Mouse (Mus musculus): ENCODE measurements around the gene Bcl2l11.

Bcl2l11 gene

DNA sequence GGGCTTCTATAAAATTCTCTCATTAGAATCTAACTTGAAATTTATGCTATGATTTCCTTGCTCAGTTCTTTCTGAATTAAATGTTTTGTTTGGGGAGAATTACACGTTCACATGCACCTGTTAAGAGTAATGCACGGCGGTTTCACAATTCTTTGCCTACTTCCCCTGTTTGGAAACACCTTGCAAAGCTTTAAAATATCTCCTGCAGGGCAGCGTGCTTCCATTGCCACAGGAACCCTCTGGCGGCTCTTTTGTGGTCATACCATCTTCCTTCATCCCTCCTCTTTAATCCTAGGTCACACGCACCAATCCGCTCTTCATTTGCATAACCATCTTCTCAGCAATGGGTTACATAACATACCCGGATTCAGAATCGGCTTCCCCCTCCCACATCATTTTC, 14.3 kb upstream of the Bcl2l11 start:
- no peak for DNase-seq (ENCODE audit: low spot score)

DNA sequence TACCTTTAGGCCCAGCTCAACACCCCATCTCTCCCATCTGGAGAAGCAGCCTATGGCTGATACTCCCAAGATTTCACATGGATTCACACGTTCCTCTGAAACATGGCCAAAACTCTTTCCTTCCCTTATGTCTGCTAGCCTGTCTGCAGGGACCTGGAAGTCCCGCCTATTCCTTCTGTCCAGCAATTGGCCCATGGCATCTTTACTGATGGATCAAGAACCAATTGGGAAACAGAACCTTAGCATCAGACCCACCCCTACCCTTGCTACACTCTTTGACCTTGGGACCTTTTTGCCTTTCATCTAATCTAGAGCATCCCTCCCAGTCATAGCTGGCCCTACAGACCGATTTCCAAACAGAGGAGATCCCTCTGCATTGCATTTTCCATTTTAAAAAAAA, 11.2 kb upstream of the Bcl2l11 start:
- DNase-seq (ENCODE audit: low spot score), result no peak

GRCm38 (mm10) chr2:128115579-128115978, 10.3 kb upstream of the Bcl2l11 start:
- DNase-seq (ENCODE audit: low spot score), result no peak

DNA sequence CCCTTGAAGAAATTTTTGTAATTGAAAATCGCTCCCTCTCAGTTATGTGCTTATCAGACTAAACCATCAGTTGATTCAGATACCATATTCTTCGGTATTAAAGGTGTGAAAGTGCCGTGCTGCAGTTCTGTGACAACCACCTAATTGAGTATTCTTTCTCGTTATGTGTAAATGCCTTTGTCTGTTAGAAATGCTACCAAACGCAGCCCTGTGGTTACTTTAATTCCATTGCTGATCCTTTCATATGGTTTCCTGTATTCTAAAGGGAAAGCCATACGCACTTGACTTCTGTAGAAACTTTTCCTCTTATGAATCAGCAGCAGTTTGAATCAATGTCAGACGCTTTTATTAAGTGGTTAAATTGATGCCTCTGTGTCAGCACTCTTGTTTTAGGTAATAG, 8.2 kb upstream of the Bcl2l11 start:
- no peak for DNase-seq (ENCODE audit: low spot score)

GRCm38 (mm10) chr2:128118971-128119370, 6.9 kb upstream of the Bcl2l11 start:
- DNase-seq (ENCODE audit: low spot score), result no peak

- peak; percentile 58 for DNase-seq (ENCODE audit: low spot score)
Observed at GRCm38 (mm10) chr2:128122491-128122890, 3.3 kb upstream of the Bcl2l11 start.

GRCm38 (mm10) chr2:128122891-128123771, 2.7 kb upstream of the Bcl2l11 start:
- peak; percentile 37 for DNase-seq (ENCODE audit: low spot score)

- DNase-seq (ENCODE audit: low spot score), result no peak
Observed at GRCm38 (mm10) chr2:128123921-128124683, 1.7 kb upstream of the Bcl2l11 start.

DNA sequence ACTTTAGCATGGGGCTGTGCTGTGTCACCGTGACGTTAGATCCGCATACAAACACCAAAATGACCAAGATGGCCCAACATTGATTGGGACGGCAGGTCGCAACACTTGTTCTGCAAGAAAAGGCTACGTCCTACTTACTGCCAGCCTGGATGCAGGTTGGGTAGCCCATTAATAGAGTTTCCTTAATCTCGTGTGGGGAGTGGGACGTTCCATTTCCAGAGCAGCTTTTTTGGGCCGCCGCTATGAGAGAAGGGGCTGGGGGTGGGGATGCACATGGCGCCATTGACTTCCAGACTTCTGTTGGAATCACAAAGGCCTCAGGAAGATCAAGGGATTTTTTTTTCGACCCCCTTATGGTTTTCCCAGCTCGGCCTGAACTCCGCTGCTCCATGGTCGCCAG, 1.1 kb upstream of the Bcl2l11 start:
- DNase-seq (ENCODE audit: low spot score), result no peak

- peak; percentile 35 for DNase-seq (ENCODE audit: low spot score)
Observed at GRCm38 (mm10) chr2:128126591-128127051, 783 bp downstream of the Bcl2l11 start.

- peak; percentile 97 for DNase-seq (ENCODE audit: low spot score)
Observed at GRCm38 (mm10) chr2:128127121-128127671, 1.4 kb downstream of the Bcl2l11 start.

DNA sequence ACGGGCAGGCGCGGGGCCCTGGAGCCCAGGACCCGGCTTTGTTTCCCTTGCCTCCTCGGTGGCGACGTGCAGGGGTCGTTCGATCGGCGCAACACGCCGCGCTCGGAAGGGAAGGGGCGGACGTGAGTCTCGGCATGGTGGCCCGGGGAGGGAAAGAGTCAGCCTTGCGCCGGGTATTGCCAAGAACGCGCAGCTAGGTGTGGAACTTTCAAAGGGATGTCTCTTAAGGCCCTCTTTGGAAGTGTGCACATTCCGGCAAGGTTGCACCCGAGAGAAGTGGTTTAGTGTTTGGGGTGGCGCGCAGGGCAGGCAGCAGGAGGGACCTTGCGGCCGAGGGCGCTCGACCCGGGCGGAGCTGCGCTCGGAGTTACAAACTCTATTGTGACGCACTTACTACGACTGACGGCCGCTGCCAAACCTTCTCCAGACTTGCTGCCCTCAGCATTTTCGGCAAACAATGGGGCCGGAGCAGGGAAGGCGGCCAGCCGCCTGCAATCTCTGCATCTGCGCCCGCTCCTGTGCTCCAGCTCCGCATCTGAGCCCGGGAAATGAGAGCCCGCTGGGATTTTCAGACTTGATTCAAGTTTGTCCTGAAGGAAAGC, 2.0 kb downstream of the Bcl2l11 start:
- peak; percentile 77 for DNase-seq (ENCODE audit: low spot score)

- DNase-seq (ENCODE audit: low spot score), result no peak
Observed at GRCm38 (mm10) chr2:128128532-128128931, 2.7 kb downstream of the Bcl2l11 start.

- no peak for DNase-seq (ENCODE audit: low spot score)
Observed at GRCm38 (mm10) chr2:128131503-128131902, 5.7 kb downstream of the Bcl2l11 start.

GRCm38 (mm10) chr2:128132635-128133034, 6.8 kb downstream of the Bcl2l11 start:
- no peak for DNase-seq (ENCODE audit: low spot score)

- DNase-seq (ENCODE audit: low spot score), result no peak
Observed at GRCm38 (mm10) chr2:128133865-128134264, 8.0 kb downstream of the Bcl2l11 start.

- no peak for DNase-seq (ENCODE audit: low spot score)
Observed at GRCm38 (mm10) chr2:128134474-128134873, 8.6 kb downstream of the Bcl2l11 start.

DNA sequence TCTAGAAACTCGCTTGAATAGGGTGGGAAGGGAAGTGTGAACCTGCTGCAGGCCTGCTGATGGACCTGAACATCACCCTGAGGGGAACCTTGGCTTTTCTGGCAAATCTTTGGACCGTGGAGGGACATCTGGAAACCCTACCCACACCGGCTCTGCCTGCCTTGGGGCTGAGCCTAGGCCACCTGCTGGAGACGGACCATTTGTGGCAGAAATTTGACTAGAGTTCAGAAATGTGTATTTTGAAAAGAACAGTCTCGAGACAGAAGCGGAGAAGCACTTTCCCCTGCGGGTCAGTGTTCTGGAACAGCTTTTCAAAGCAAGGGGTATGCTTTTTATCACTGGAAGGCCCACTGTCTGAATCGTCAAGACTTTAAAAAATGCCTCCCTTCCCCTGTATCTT, 9.1 kb downstream of the Bcl2l11 start:
- no peak for DNase-seq (ENCODE audit: low spot score)

- no peak for DNase-seq (ENCODE audit: low spot score)
Observed at GRCm38 (mm10) chr2:128136769-128137433, 11.1 kb downstream of the Bcl2l11 start.

DNA sequence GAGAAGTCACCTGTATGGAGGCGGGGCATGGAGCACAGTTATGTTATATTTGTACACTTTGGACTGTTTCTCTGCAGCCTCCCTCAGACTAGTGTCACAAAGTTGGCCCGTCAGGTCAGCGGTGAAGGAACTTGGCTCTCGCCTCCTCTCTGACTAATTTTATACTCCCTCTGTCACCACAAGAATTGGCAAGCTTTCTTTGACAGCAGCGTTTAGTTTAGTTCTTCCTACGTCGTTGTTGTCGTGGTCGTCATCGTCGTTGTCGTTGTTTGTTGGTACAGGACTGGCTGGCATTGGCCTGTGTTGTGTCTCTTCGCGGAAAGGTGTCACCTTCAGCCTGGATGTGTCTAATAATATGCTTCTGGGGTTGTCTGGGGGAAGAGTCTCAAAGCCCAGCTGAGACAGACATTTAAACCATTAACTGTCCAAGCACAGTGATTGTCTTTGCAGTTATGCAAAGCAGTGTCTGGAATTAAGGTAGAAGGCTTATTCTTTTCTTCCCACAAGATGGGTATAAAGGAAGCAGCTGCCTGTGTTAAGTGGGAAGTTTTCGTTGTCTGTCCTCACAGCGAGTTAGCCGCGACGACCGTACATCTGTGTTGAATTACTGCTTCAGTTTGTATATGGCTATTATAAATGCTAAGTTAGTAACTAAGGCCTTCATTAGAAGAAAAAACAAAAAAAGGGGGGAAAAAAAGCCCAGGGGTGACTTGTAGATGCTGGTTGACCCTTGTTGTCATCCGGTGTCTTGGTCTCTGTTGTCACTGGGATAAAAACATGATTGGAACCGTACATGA, 11.8 kb downstream of the Bcl2l11 start:
- DNase-seq (ENCODE audit: low spot score), result no peak

DNA sequence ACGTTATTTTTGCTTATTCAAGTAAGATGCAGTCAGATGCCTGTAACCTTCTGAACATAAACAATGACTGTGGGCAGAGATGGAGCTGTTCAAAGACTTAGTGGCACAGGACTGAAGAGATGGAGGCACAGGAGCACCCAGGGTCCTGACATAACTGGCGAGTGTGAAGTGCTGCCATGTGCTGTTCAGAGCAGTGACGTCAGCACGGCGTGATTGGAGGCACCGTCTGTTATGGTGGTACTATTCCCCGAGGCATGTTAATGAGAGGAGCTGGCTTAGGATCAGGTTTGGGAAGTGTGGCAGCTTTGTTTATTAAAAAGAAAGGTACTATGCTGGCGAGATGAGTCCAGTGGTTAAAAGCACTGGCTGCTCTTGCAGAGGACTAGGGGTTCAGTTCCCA, 13.1 kb downstream of the Bcl2l11 start:
- no peak for DNase-seq (ENCODE audit: low spot score)
